Mouse (Mus musculus) bone marrow macrophage, adult 2 months (primary cell): ENCODE measurements around the gene Cyp11a1. TPM values are rescaled to one million over a fixed set of nuclear protein-coding genes. Genes with fewer than 3 reads are reported as not detected.

Source experiments
- H3K27ac ChIP-seq: 2 replicates; pipeline ENCODE4 v1.5.1; 2012; ENCODE audit warnings: low read depth, low read length; ENCODE audit not compliant: insufficient read depth
- H3K4me1 ChIP-seq: 2 replicates; pipeline ENCODE4 v1.6.1; 2012; ENCODE audit warnings: low read length; ENCODE audit not compliant: control insufficient read depth, insufficient read depth
- H3K4me3 ChIP-seq: 2 replicates; pipeline ENCODE4 v1.5.1; 2012; ENCODE audit warnings: mild to moderate bottlenecking, low read length, moderate library complexity; ENCODE audit not compliant: insufficient read depth
- CTCF ChIP-seq: IDR thresholded peaks from 2 replicates; pipeline ENCODE4 v1.5.1; 2012; ENCODE audit warnings: low read depth, mild to moderate bottlenecking, low read length, moderate library complexity
- POLR2A ChIP-seq: IDR thresholded peaks from 2 replicates; pipeline ENCODE4 v1.6.1; 2012; ENCODE audit warnings: mild to moderate bottlenecking, low read depth, low read length, borderline replicate concordance
- polyA plus RNA-seq: library from polyadenylated mRNA; stranded (reverse); fragments of >200 nt; gene quantifications from 2 replicates; pipeline ENCODE4 v1.2.4, GENCODE M21; 2012; ENCODE audit not compliant: missing spikeins, insufficient read depth, insufficient read length

The Cyp11a1 gene
- polyA plus RNA-seq, 1 experiment: 0.36 TPM

- no peak for TF ChIP-seq POLR2A
- no peak for TF ChIP-seq CTCF
- Histone ChIP-seq H3K4me3 (no peak overlapping the region), H3K4me1 (no peaks in the 10 kb centered on the region), H3K27ac (no peak overlapping the region)
Observed at GRCm38 (mm10) chr9:58003272-58003671, 2.9 kb upstream of the Cyp11a1 start.

DNA sequence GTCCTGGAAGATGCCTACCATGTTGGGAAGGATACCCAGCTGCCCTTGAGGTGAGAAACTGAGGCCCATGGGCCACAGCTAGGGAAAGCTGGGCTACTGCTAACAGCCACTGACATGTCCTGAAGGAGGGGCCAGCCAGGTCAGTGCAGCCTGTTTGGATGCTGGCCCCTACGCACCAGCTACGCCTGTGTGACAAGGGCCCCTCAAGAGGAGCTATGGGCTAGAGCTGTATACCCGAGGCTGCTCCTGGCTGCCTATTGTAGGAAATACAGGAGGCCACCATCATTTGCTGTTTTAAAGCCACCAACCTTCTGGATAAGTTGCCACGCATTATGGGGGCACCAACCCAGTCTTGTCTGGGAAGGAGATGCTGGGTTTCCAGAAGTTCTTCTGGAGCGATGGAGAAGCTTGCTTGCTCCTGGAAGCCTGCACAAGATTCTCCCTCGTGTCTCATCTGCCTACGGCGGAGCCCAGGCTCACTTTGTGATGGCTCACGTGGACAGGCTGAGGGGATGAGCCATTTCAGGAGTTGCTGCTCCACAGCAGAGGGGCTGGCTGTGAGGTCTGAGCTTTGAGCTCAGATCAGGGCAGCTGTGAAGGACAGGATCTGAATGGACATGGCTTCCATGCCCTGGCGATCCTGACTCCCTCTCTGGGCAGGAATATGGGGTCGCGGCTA, 2.3 kb downstream of the Cyp11a1 start:
- Histone ChIP-seq H3K4me3 (no peak overlapping the region), H3K4me1 (no peaks in the 10 kb centered on the region), H3K27ac (no peak overlapping the region)
- TF ChIP-seq CTCF (no peak), POLR2A (no peak)

DNA sequence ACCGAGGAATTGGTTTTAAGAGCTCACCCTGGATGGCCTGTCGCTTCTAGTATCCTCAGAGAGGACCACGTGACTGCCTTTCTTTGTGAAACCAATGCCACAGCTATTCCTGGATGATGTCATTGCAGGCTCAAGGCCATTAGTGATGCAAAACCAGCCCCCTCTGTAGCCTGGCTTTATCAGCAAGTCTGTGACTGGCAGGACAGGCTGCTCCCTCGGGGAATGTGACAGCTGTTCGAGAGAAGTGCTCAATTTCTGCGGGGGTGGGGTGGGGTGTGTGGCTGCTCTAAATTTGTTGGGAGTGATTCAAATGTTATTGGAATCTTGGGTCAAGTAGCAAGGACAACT, 2.8 kb downstream of the Cyp11a1 start:
- no peak overlapping the region for H3K4me3 ChIP-seq
- H3K4me1 ChIP-seq: no peaks in the 10 kb centered on the region
- no peak overlapping the region for H3K27ac ChIP-seq
- TF ChIP-seq POLR2A (no peak), CTCF (no peak)

GRCm38 (mm10) chr9:58009588-58009987, 3.4 kb downstream of the Cyp11a1 start:
- TF ChIP-seq POLR2A: no peak
- TF ChIP-seq CTCF: no peak
- no peak overlapping the region for H3K4me3 ChIP-seq
- no peak overlapping the region for H3K27ac ChIP-seq
- H3K4me1 ChIP-seq: no peaks in the 10 kb centered on the region

GRCm38 (mm10) chr9:58011027-58011426, 4.8 kb downstream of the Cyp11a1 start:
- H3K27ac ChIP-seq: no peak overlapping the region
- H3K4me1 ChIP-seq: no peaks in the 10 kb centered on the region
- no peak overlapping the region for H3K4me3 ChIP-seq
- TF ChIP-seq POLR2A (no peak), CTCF (no peak)

DNA sequence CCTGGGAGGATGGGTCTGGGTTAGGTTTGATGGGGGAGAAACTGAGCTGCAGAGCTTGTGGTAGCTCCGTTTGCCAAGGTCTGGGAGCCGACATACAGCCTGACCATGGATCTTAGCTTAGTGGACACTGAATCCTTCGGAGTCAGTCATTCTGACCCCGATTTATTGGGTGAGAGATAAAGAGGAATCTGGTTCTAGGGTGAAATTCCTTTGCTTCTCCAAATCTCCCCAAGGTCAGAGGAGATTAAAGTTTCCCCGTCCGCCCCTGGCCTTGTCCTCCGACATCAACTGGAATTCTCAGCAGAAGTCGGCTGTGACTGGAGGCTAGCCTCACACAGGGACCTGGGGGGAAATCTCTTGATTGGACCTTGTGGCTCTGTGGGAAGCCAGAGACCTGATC, 5.3 kb downstream of the Cyp11a1 start:
- Histone ChIP-seq H3K27ac (no peak overlapping the region), H3K4me1 (no peaks in the 10 kb centered on the region), H3K4me3 (no peak overlapping the region)
- TF ChIP-seq POLR2A (no peak), CTCF (no peak)

- no peak for TF ChIP-seq CTCF
- no peak for TF ChIP-seq POLR2A
- H3K27ac ChIP-seq: no peak overlapping the region
- no peaks in the 10 kb centered on the region for H3K4me1 ChIP-seq
- H3K4me3 ChIP-seq: no peak overlapping the region
Observed at GRCm38 (mm10) chr9:58012486-58012885, 6.3 kb downstream of the Cyp11a1 start.

DNA sequence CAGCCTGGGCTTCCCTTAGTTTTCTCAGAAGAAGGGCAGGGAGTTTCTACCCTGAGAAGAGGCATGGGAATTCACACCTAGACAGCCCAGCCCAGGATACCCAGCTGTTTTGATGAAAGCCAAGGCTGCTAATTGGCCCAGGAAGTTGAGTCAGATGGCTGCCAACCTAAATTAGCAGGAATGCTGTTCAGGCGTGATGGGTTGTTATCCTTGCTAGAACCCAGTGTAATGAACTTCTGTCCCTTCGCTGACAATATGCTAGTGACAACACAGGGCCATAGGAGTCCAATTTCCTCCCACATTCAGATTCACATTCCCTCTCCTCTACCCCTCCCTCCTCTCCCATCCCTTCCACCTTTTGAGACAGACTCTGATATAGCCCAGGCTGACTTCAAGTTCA, 6.7 kb downstream of the Cyp11a1 start:
- Histone ChIP-seq H3K4me3 (no peak overlapping the region), H3K27ac (no peak overlapping the region), H3K4me1 (no peaks in the 10 kb centered on the region)
- no peak for TF ChIP-seq CTCF
- TF ChIP-seq POLR2A: no peak

- no peaks in the 10 kb centered on the region for H3K4me1 ChIP-seq
- H3K4me3 ChIP-seq: no peak overlapping the region
- H3K27ac ChIP-seq: no peak overlapping the region
- no peak for TF ChIP-seq POLR2A
- no peak for TF ChIP-seq CTCF
Observed at GRCm38 (mm10) chr9:58014393-58015160, 8.4 kb downstream of the Cyp11a1 start.

GRCm38 (mm10) chr9:58015856-58016255, 9.6 kb downstream of the Cyp11a1 start:
- Histone ChIP-seq H3K4me3 (no peak overlapping the region), H3K27ac (no peak overlapping the region), H3K4me1 (no peaks in the 10 kb centered on the region)
- TF ChIP-seq POLR2A (no peak), CTCF (no peak)
